Mouse (Mus musculus): ENCODE data around the gene B4galnt1. TPM values are rescaled to one million over a fixed set of nuclear protein-coding genes. Genes with fewer than 3 reads are reported as not detected.
A peak's percentile ranks its signal among the peaks of the same experiment; 100 is the strongest.

The B4galnt1 gene
- polyA plus RNA-seq, 1 experiment from 2014 or later = 19.9 TPM

DNA sequence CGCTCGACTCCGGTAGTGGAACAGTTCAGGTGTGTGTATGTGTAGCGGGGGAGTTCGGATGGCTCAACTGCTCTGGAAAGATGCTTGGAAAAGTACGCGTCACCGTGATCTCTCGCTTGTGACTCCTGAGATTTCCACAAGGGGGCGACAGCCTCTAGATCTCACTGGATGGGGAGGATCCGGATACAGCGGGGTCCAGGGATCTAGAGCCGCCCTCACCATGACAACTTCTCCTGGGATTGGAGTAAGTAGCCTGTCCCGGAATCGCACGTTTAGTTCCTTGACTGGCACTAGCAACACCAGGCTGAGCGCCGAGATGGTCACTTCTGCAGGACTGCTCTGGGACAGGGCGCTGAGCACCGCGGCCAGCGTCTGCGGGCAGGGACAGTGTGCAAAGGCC is 12.7 kb downstream of the B4galnt1 start:
- Histone ChIP-seq H3K4me3 (ENCODE audit: low read depth, low read length) (peak overlapping the region; percentile 24; the same call in 1 of the 2 replicates), H3K36me3 (ENCODE audit: control insufficient read depth, insufficient read depth, low read length) (no peaks in the 10 kb centered on the region), H3K27ac (ENCODE audit: low read depth, low read length) (no peak overlapping the region), H3K27me3 (ENCODE audit: control insufficient read depth, insufficient read depth, low read length) (peaks cover 40% of the 10 kb centered on the region), H3K9me3 (ENCODE audit: control insufficient read depth, low read length) (no peaks in the 10 kb centered on the region), H3K4me2 (ENCODE audit: low read depth) (peak overlapping the region; percentile 27), H3K9ac (ENCODE audit: low read length) (no peak overlapping the region), H3K4me1 (ENCODE audit: control insufficient read depth, insufficient read depth, low read length) (peaks cover 11% of the 10 kb centered on the region; the same call in 1 of the 2 replicates)
- DNase-seq (ENCODE audit: low spot score) (peak; percentile 89), ATAC-seq (ENCODE audit: insufficient read depth, low FRiP score, low TSS enrichment) (peak; percentile 51)
- WGBS = 2% methylated on average over 23 of the region's 23 CpGs

DNA sequence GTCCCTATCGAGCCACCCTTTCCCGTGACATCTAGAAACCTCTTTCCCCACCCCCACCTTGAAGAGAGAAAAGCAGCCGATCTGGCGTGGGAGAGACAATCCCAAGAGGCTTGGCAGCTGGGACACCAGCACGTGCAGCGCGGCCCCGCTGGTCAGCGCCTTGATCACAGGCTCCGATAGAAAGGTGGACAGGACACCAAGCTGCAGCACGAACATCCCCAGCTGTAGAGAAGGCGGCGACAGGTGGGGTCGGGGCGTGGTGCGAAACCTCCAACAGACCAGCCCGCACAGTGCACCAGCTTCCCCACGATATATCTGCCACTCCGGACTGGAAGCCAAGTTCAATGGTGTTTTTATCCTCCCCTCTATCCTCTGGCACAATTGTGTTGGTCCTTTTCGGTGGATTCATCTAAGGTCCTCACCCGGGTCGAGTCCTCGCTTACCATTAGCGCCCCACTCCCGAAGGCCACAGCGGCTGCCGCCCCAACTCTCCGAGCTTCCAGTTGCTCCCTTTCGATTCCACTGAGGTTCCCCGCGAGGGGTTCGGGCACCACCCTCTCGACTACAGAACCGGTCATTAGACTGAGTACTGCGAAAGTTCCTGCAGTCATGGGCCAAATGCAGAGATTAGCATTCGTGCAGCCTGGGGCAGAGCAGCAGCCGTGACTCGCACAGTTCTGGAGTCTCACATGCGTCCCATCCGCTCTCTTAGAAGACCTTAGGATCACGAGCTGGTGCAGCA is 13.4 kb downstream of the B4galnt1 start:
- Histone ChIP-seq H3K4me2 (ENCODE audit: low read depth) (peak overlapping the region; percentile 27), H3K27ac (ENCODE audit: low read depth, low read length) (no peak overlapping the region), H3K4me1 (ENCODE audit: control insufficient read depth, insufficient read depth, low read length) (peaks cover 11% of the 10 kb centered on the region; the same call in 1 of the 2 replicates), H3K9me3 (ENCODE audit: control insufficient read depth, low read length) (no peaks in the 10 kb centered on the region), H3K4me3 (ENCODE audit: low read depth, low read length) (peak overlapping the region; percentile 24), H3K9ac (ENCODE audit: low read length) (no peak overlapping the region), H3K27me3 (ENCODE audit: control insufficient read depth, insufficient read depth, low read length) (peaks cover 40% of the 10 kb centered on the region), H3K36me3 (ENCODE audit: control insufficient read depth, insufficient read depth, low read length) (no peaks in the 10 kb centered on the region)
- ATAC-seq (ENCODE audit: insufficient read depth, low FRiP score, low TSS enrichment) (no peak), DNase-seq (ENCODE audit: low spot score) (no peak)
- WGBS = 4% methylated on average over 41 of the region's 41 CpGs

DNA sequence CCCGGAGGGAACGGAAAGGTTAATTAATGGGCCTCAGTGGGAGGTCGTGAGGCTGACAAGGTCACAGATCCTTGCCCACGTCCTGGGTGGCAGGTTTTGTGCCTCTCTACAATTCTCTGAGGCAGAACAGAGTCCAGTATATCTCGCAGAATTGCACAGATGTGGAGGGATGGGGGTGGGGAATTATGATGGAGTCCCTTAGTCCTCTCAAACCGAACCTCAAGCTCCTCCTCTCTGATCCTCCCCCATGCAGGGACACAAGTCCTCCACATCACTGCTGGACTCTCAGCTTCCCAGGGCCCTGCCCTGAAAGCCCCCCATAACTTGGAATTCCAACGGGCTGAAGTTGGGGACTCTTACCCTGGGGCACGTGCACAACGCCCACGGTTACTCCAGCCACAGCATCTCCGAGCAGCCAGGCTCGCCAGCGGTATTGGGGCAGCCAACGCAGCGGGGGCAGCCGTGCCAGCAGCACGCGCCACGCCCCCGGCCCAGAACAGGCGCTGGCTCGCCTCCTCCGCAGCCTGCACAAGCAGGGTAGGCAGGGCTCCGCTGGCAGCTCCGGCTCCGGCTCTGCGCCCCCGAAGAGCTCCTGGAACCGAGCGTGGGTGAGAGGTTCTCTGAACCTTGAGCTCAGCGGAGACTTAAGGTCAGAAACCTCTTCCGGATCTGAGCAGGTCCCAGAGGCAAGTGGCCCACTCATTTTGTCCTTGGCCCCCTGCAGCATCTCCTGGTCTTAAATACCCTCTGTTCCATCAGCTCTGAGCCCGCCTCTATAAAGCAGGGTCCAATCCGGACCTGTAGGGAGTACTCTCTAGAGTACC is 15.1 kb downstream of the B4galnt1 start, which contains the start of gene Slc26a10:
Slc26a10 (minus strand) TSS at position 775 of the 824 bp plus-strand sequence.
- Histone ChIP-seq H3K27me3 (ENCODE audit: control insufficient read depth, insufficient read depth, low read length) (peaks cover 40% of the 10 kb centered on the region), H3K27ac (ENCODE audit: low read depth, low read length) (no peak within 1 kb of the TSS), H3K4me3 (ENCODE audit: low read depth, low read length) (no peak within 1 kb of the TSS), H3K9me3 (ENCODE audit: control insufficient read depth, low read length) (no peaks in the 10 kb centered on the region), H3K9ac (ENCODE audit: low read length) (no peak within 1 kb of the TSS; the same call in 1 of the 2 replicates), H3K36me3 (ENCODE audit: control insufficient read depth, insufficient read depth, low read length) (no peaks in the 10 kb centered on the region), H3K4me1 (ENCODE audit: control insufficient read depth, insufficient read depth, low read length) (peaks cover 11% of the 10 kb centered on the region; the same call in 1 of the 2 replicates), H3K4me2 (ENCODE audit: low read depth) (0 out of 2 replicates have a peak within 1 kb of the TSS, but pooled peaks have one; percentile 21)
- 2% methylated on average over 34 of the region's 34 CpGs for WGBS
- DNase-seq (ENCODE audit: low spot score) (no peak), ATAC-seq (ENCODE audit: insufficient read depth, low FRiP score, low TSS enrichment) (no peak)

GRCm38 (mm10) chr10:127180695-127181047 is 15.6 kb downstream of the B4galnt1 start:
- WGBS = 9% methylated on average over 3 of the region's 3 CpGs
- H3K27ac ChIP-seq (ENCODE audit: low read depth, low read length) = no peak overlapping the region
- no peak overlapping the region for H3K9ac ChIP-seq (ENCODE audit: low read length)
- no peaks in the 10 kb centered on the region for H3K9me3 ChIP-seq (ENCODE audit: control insufficient read depth, low read length)
- no peak overlapping the region for H3K4me3 ChIP-seq (ENCODE audit: low read depth, low read length)
- H3K4me1 ChIP-seq (ENCODE audit: control insufficient read depth, insufficient read depth, low read length) = peaks cover 11% of the 10 kb centered on the region; the same call in 1 of the 2 replicates
- H3K27me3 ChIP-seq (ENCODE audit: control insufficient read depth, insufficient read depth, low read length) = peaks cover 40% of the 10 kb centered on the region
- no peak for ATAC-seq (ENCODE audit: insufficient read depth, low FRiP score, low TSS enrichment)
- no peak for DNase-seq (ENCODE audit: low spot score)
- H3K4me2 ChIP-seq (ENCODE audit: low read depth) = no peak overlapping the region
- no peaks in the 10 kb centered on the region; the same call in 1 of the 2 replicates for H3K36me3 ChIP-seq (ENCODE audit: control insufficient read depth, insufficient read depth, low read length)

DNA sequence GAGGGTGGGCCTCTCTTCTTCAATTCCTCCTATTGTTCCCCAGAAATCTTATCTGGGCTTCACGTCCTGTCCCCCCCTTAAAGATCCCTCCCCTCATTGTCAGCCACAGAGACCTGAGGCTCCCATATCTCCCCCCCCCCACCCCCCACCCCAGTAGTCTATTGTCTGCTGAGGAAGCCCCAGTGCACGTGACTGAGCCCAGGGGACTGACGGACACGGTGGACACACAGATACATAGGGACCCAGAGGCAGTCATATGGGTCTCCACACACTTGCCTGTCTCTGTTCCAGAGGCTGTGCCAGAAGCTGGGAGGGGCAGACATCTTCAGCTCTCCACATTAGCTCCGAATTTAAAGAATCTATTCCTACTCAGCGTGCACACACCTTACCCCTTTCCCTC is 16.5 kb downstream of the B4galnt1 start:
- Histone ChIP-seq H3K9ac (ENCODE audit: low read length) (no peak overlapping the region), H3K27me3 (ENCODE audit: control insufficient read depth, insufficient read depth, low read length) (peaks cover 40% of the 10 kb centered on the region), H3K4me1 (ENCODE audit: control insufficient read depth, insufficient read depth, low read length) (peaks cover 11% of the 10 kb centered on the region; the same call in 1 of the 2 replicates), H3K27ac (ENCODE audit: low read depth, low read length) (no peak overlapping the region), H3K36me3 (ENCODE audit: control insufficient read depth, insufficient read depth, low read length) (peaks cover 2% of the 10 kb centered on the region; the same call in 1 of the 2 replicates), H3K4me3 (ENCODE audit: low read depth, low read length) (no peak overlapping the region), H3K4me2 (ENCODE audit: low read depth) (no peak overlapping the region), H3K9me3 (ENCODE audit: control insufficient read depth, low read length) (no peaks in the 10 kb centered on the region)
- ATAC-seq (ENCODE audit: insufficient read depth, low FRiP score, low TSS enrichment) (no peak), DNase-seq (ENCODE audit: low spot score) (no peak)
- WGBS = 74% methylated on average over 6 of the region's 6 CpGs

DNA sequence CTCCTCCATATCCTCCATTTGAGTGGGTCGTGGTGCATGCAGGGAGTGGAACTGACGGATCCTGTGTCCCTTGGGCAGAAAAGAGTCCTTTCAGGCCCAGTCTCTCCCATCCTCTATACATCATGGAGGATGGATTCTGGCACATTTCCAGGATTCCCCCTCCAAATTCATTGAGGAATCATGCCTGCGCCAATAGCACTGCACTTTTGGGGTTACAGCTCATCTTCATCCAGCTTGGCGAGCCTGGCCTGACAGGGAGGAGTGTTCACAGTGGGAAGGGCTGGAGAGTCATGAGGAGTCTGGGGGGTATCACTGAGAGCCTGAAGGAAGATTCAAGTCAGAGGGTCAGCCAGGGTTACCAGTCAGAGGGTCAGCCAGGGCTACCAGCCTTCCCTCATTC is 17.6 kb downstream of the B4galnt1 start:
- Histone ChIP-seq H3K4me2 (ENCODE audit: low read depth) (no peak overlapping the region), H3K9ac (ENCODE audit: low read length) (no peak overlapping the region), H3K36me3 (ENCODE audit: control insufficient read depth, insufficient read depth, low read length) (peaks cover 5% of the 10 kb centered on the region; the same call in 1 of the 2 replicates), H3K27me3 (ENCODE audit: control insufficient read depth, insufficient read depth, low read length) (peaks cover 35% of the 10 kb centered on the region), H3K4me1 (ENCODE audit: control insufficient read depth, insufficient read depth, low read length) (peaks cover 11% of the 10 kb centered on the region), H3K4me3 (ENCODE audit: low read depth, low read length) (no peak overlapping the region), H3K27ac (ENCODE audit: low read depth, low read length) (no peak overlapping the region), H3K9me3 (ENCODE audit: control insufficient read depth, low read length) (no peaks in the 10 kb centered on the region)
- DNase-seq (ENCODE audit: low spot score) (no peak), ATAC-seq (ENCODE audit: insufficient read depth, low FRiP score, low TSS enrichment) (no peak)
- WGBS = 95% methylated on average over 4 of the region's 4 CpGs

DNA sequence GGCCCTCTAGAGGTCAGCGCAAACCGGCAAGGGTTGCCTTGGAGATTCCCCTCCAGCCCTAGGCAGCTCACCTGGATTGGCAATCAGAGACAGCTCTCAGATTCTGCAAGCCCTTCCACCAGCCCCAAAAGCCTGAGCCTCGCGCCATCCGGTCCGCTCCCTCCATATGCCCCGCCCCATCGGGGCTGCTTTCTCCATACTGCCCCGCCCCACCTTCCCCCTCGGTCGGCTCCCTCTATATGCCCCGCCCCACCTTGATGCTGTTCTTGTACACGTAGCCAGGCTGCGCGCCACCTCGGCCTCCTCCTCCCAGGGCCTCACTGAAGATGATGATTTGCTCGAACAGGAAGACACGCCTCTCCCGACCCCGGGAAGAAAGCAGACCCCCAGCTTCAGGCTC is 18.7 kb downstream of the B4galnt1 start:
- Histone ChIP-seq H3K4me3 (ENCODE audit: low read depth, low read length) (no peak overlapping the region), H3K27ac (ENCODE audit: low read depth, low read length) (no peak overlapping the region), H3K9me3 (ENCODE audit: control insufficient read depth, low read length) (no peaks in the 10 kb centered on the region), H3K27me3 (ENCODE audit: control insufficient read depth, insufficient read depth, low read length) (peaks cover 26% of the 10 kb centered on the region), H3K4me1 (ENCODE audit: control insufficient read depth, insufficient read depth, low read length) (peaks cover 6% of the 10 kb centered on the region; the same call in 1 of the 2 replicates), H3K9ac (ENCODE audit: low read length) (no peak overlapping the region), H3K36me3 (ENCODE audit: control insufficient read depth, insufficient read depth, low read length) (peaks cover 5% of the 10 kb centered on the region; the same call in 1 of the 2 replicates), H3K4me2 (ENCODE audit: low read depth) (peak overlapping the region; percentile 23)
- DNase-seq (ENCODE audit: low spot score) (no peak), ATAC-seq (ENCODE audit: insufficient read depth, low FRiP score, low TSS enrichment) (no peak)
- 12% methylated on average over 20 of the region's 20 CpGs for WGBS

- Histone ChIP-seq H3K4me3 (ENCODE audit: low read depth, low read length) (no peak overlapping the region), H3K27ac (ENCODE audit: low read depth, low read length) (no peak overlapping the region), H3K27me3 (ENCODE audit: control insufficient read depth, insufficient read depth, low read length) (peaks cover 12% of the 10 kb centered on the region), H3K9me3 (ENCODE audit: control insufficient read depth, low read length) (no peaks in the 10 kb centered on the region), H3K4me1 (ENCODE audit: control insufficient read depth, insufficient read depth, low read length) (peaks cover 14% of the 10 kb centered on the region), H3K4me2 (ENCODE audit: low read depth) (no peak overlapping the region), H3K9ac (ENCODE audit: low read length) (no peak overlapping the region), H3K36me3 (ENCODE audit: control insufficient read depth, insufficient read depth, low read length) (peaks cover 5% of the 10 kb centered on the region; the same call in 1 of the 2 replicates)
- ATAC-seq (ENCODE audit: insufficient read depth, low FRiP score, low TSS enrichment) (no peak), DNase-seq (ENCODE audit: low spot score) (no peak)
- 80% methylated on average over 9 of the region's 9 CpGs for WGBS
Observed at GRCm38 (mm10) chr10:127185101-127185500, 20.1 kb downstream of the B4galnt1 start.

All from neural tube, embryonic 11.5 days (tissue).